Mouse (Mus musculus) layer of hippocampus, adult 18-20 months (tissue): ENCODE measurements around the gene Cox14. TPM values are rescaled to one million over a fixed set of nuclear protein-coding genes. Genes with fewer than 3 reads are reported as not detected.

Experiments used
- DNase-seq, 2 experiments: peaks; one replicate each; pipeline ENCODE4 v3.0.0; 2022; ENCODE audit warnings: low spot score in 2 of 2
- total RNA-seq, 2 experiments: library from RNA; stranded (reverse); gene quantifications; 2 replicates each; pipeline ENCODE4 v1.2.3; 2021

The Cox14 gene
- total RNA-seq, 2 experiments from 2014 or later: 123 to 127 TPM

GRCm38 (mm10) chr15:99705440-99706048 is 19.9 kb upstream of the Cox14 start, which contains the start of gene Gm17349:
Gene Gm17349 (minus strand): TSS chr15:99705490.
- DNase-seq: peak in 1 of 2 experiments; percentile 78

GRCm38 (mm10) chr15:99708176-99708575 is 17.2 kb upstream of the Cox14 start:
- DNase-seq: peak in 1 of 2 experiments; percentile 63

- DNase-seq: no peak
These were observed 14.9 kb upstream of the Cox14 start for GRCm38 (mm10) chr15:99710221-99711190.

GRCm38 (mm10) chr15:99711491-99711890 is 13.9 kb upstream of the Cox14 start:
- no peak for DNase-seq

GRCm38 (mm10) chr15:99712666-99713559 is 12.5 kb upstream of the Cox14 start:
- no peak for DNase-seq

- DNase-seq: no peak
These were observed 11.8 kb upstream of the Cox14 start for GRCm38 (mm10) chr15:99713569-99713968.

GRCm38 (mm10) chr15:99714206-99714605 is 11.2 kb upstream of the Cox14 start:
- DNase-seq: no peak

- peak; percentile 80 to 94 for DNase-seq
These were observed 10.6 kb upstream of the Cox14 start for GRCm38 (mm10) chr15:99714858-99715257.

- peak; percentile 86 to 91 for DNase-seq
These were observed 10.0 kb upstream of the Cox14 start for GRCm38 (mm10) chr15:99715361-99715865.

- peak in 1 of 2 experiments; percentile 62 for DNase-seq
These were observed 9.3 kb upstream of the Cox14 start for GRCm38 (mm10) chr15:99715982-99716746.

- peak in 1 of 2 experiments; percentile 75 for DNase-seq
These were observed 8.6 kb upstream of the Cox14 start for GRCm38 (mm10) chr15:99716814-99717213.

- DNase-seq: peak in 1 of 2 experiments; percentile 84
These were observed 7.8 kb upstream of the Cox14 start, which contains the start of gene Gpd1 for GRCm38 (mm10) chr15:99717386-99718334. Gene Gpd1 (plus strand): TSS chr15:99717515.

GRCm38 (mm10) chr15:99718461-99719021 is 6.9 kb upstream of the Cox14 start:
- DNase-seq: no peak

- DNase-seq: no peak
These were observed 5.6 kb upstream of the Cox14 start for GRCm38 (mm10) chr15:99719865-99720264.

GRCm38 (mm10) chr15:99721921-99722743 is 3.3 kb upstream of the Cox14 start:
- DNase-seq: no peak

GRCm38 (mm10) chr15:99723120-99723514 is 2.3 kb upstream of the Cox14 start:
- DNase-seq: no peak

GRCm38 (mm10) chr15:99723515-99724291 is 1.7 kb upstream of the Cox14 start:
- DNase-seq: peak in 1 of 2 experiments; percentile 62
